Mouse (Mus musculus): ENCODE data around the gene Lhfpl4.

GRCm38 (mm10) chr6:113172011-113172410 is 23.2 kb downstream of the Lhfpl4 start:
- TF ChIP-seq CTCF (IDR thresholded peaks at IDR 0.05; ENCODE audit: control insufficient read depth, insufficient read depth, low read length) (no peak), POLR2A (IDR thresholded peaks at IDR 0.05; ENCODE audit: borderline replicate concordance, control insufficient read depth, low read depth, low read length) (no peak)
